ENCODE assay signal across 8 mouse cellular contexts in the genomic region with DNA sequence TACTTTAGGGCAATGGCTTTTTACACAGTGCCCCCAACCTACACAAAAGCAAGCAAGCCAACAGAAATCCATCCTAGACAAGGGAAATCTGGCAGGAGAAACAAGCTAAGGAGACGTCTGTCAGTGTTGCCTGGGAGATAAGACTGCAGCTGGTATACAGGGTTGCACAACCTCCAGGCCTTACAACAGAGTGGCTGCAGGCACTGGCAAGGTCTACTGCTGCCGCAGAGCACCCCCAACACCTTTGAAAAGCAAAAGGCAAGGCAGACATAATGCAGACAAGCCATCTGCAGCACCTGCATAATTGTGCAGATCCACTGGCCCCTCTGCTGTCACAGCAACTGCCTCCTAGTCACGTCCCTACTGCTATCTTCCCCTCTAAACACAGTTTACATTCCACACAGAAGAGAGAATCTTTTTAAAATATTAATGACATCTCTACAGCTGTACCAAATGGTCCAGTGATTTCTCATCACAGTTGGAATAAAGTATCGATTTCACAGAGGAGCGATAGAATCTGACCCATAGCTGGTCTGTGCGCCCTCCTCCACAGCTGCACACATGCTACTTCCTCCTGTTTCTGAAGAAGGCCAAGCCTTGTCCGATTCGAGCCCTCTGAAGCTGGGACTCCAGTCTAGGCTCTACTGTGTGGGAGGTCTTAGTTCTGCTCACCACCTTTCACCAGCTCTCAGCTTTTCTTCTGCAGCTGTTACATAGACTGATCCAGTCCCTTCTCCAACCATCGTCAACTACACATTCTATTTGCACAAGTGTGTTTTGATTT. TPM values are rescaled to one million over a fixed set of nuclear protein-coding genes. Genes with fewer than 3 reads are reported as not detected.
DNase-seq lines count a peak whose midpoint lies in the region; ATAC-seq and TF ChIP-seq lines count a peak whose summit lies in the region.

No protein-coding gene starts in this region.

- no peak for TF ChIP-seq POLR2A in brain, embryonic 14.5 days (IDR thresholded peaks at IDR 0.05; ENCODE audit: borderline replicate concordance, extremely low read depth, insufficient read depth, insufficient read length, poor library complexity, severe bottlenecking)

- H3K27ac ChIP-seq in kidney, embryonic 14.5 days (ENCODE audit: low read depth, low read length) = peak overlapping the region; percentile 47; the same call in 1 of the 2 replicates
- H3K27ac ChIP-seq in heart, postnatal 0 days (ENCODE audit: low read depth) = no peak overlapping the region
- peak overlapping the region; percentile 39 for H3K27ac ChIP-seq in lung, embryonic 15.5 days

- H3K27me3 ChIP-seq in kidney, embryonic 14.5 days (ENCODE audit: control insufficient read depth, insufficient read depth, low read length) = no peaks in the 10 kb centered on the region
- no peaks in the 10 kb centered on the region for H3K27me3 ChIP-seq in heart, postnatal 0 days (ENCODE audit: control insufficient read depth, insufficient read depth, low read length)
- H3K27me3 ChIP-seq in lung, embryonic 15.5 days = no peaks in the 10 kb centered on the region

- H3K4me1 ChIP-seq in kidney, embryonic 14.5 days (ENCODE audit: control insufficient read depth, insufficient read depth, low read length) = peaks cover 16% of the 10 kb centered on the region
- peaks cover 14% of the 10 kb centered on the region for H3K4me1 ChIP-seq in heart, postnatal 0 days (ENCODE audit: control insufficient read depth, insufficient read depth)
- H3K4me1 ChIP-seq in lung, embryonic 15.5 days = peaks cover 19% of the 10 kb centered on the region

- H3K36me3 ChIP-seq in kidney, embryonic 14.5 days (ENCODE audit: control insufficient read depth, insufficient read depth, low read length) = no peaks in the 10 kb centered on the region
- no peaks in the 10 kb centered on the region for H3K36me3 ChIP-seq in heart, postnatal 0 days (replicated peaks; ENCODE audit: control insufficient read depth, insufficient read depth, low read length)
- no peaks in the 10 kb centered on the region for H3K36me3 ChIP-seq in lung, embryonic 15.5 days

- no peak for TF ChIP-seq CTCF in brain, embryonic 14.5 days (IDR thresholded peaks at IDR 0.05; ENCODE audit: borderline replicate concordance, extremely low read depth, insufficient read depth, insufficient read length)
- TF ChIP-seq CTCF in heart, postnatal 0 days (IDR thresholded peaks at IDR 0.05; ENCODE audit: low read depth) = no peak

- 18% methylated on average over 9 of the region's 9 CpGs for WGBS in kidney, embryonic 14.5 days
- 42% methylated on average over 9 of the region's 9 CpGs for WGBS in heart, postnatal 0 days
- whole genome bisulfite sequencing in lung, embryonic 15.5 days = 25% methylated on average over 9 of the region's 9 CpGs

- H3K9ac ChIP-seq in kidney, embryonic 14.5 days (ENCODE audit: low read depth, low read length) = no peak overlapping the region
- H3K9ac ChIP-seq in heart, postnatal 0 days (replicated peaks; ENCODE audit: low read depth, low read length) = no peak overlapping the region
- H3K9ac ChIP-seq in lung, embryonic 15.5 days = no peak overlapping the region

- TF ChIP-seq EP300 in heart, postnatal 0 days (IDR thresholded peaks at IDR 0.05; ENCODE audit: low read depth) = no peak

- H3K4me2 ChIP-seq in kidney, embryonic 14.5 days (replicated peaks; ENCODE audit: low read depth, low read length) = no peak overlapping the region; the same call in 1 of the 2 replicates
- H3K4me2 ChIP-seq in heart, postnatal 0 days (ENCODE audit: low read depth, low read length) = no peak overlapping the region
- no peak overlapping the region for H3K4me2 ChIP-seq in lung, embryonic 15.5 days

- peak; percentile 82 for ATAC-seq in kidney, embryonic 14.5 days (ENCODE audit: low FRiP score, low TSS enrichment)
- peak; percentile 69 for ATAC-seq in heart, postnatal 0 days (ENCODE audit: insufficient read depth, low read depth)
- peak; percentile 83; the same call in 1 of the 2 replicates for ATAC-seq in lung, embryonic 15.5 days (ENCODE audit: borderline replicate concordance, extremely low read depth, low FRiP score, low TSS enrichment)
- ATAC-seq in erythroid progenitor cell, adult 5-6 weeks (replicated peaks; ENCODE audit: low FRiP score, poor library complexity, severe bottlenecking) = no peak

- no peak overlapping the region for H3K4me3 ChIP-seq in kidney, embryonic 14.5 days (ENCODE audit: low read length)
- no peak overlapping the region for H3K4me3 ChIP-seq in heart, postnatal 0 days (ENCODE audit: low read depth, low read length)
- no peak overlapping the region for H3K4me3 ChIP-seq in lung, embryonic 15.5 days

- H3K9me3 ChIP-seq in kidney, embryonic 14.5 days (ENCODE audit: control insufficient read depth, low read length) = no peaks in the 10 kb centered on the region
- H3K9me3 ChIP-seq in heart, postnatal 0 days (replicated peaks; ENCODE audit: control insufficient read depth, low read length) = no peaks in the 10 kb centered on the region
- no peaks in the 10 kb centered on the region for H3K9me3 ChIP-seq in lung, embryonic 15.5 days

- DNase-seq in kidney, postnatal 14 days = no peak
- peak; percentile 89 for DNase-seq in brain, embryonic 14.5 days (ENCODE audit: low read depth)
- DNase-seq in heart, postnatal 0 days (ENCODE audit: low spot score) = peak; percentile 27
- peak; percentile 55 for DNase-seq in retina, postnatal 1 day
- no peak for DNase-seq in left cerebral cortex, adult 11 months (ENCODE audit: low spot score)

RNA-seq across cellular contexts. Expression of a gene that starts 16.1 kb away (rescaled TPM):
- 2.5 and 2.6 TPM in 2 replicates for polyA plus RNA-seq in kidney, embryonic 14.5 days (2014; fragmentation: Nextera tagmentation; extraction: Ambion mirVana)
- 3.7 and 4.7 TPM in 2 replicates for polyA plus RNA-seq in brain, embryonic 14.5 days (2012; rRNA removed)
- 5.7 and 7.9 TPM in 2 replicates for total RNA-seq in heart, postnatal 0 days (2014; rRNA removed; ENCODE audit: low replicate concordance)
- polyA plus RNA-seq in heart, postnatal 0 days (2015; fragmentation: Nextera tagmentation; extraction: Ambion mirVana) = 0.60 and 0.70 TPM in 2 replicates
- 1.4 TPM in 2 replicates for polyA plus RNA-seq in lung, embryonic 15.5 days (2015; fragmentation: Nextera tagmentation; extraction: Ambion mirVana)
- not detected in 2 replicates for total RNA-seq in erythroid progenitor cell, adult 5-6 weeks (2015; ENCODE audit: low replicate concordance)
- total RNA-seq in erythroid progenitor cell, adult 5-6 weeks (2017; ENCODE audit: low replicate concordance) = not detected in 2 replicates

Comparison
In these comparisons a context has a peak if more than half of its experiments do, and no peak if none do; other contexts are left out.
1. DNase-seq: peak in brain, embryonic 14.5 days (single experiment), heart, postnatal 0 days (single experiment) and retina, postnatal 1 day (single experiment); none in kidney, postnatal 14 days (single experiment) and left cerebral cortex, adult 11 months (single experiment).